Mouse (Mus musculus) embryonic facial prominence, embryonic 10.5 days (tissue): ENCODE measurements around the gene Zfp319. TPM values are rescaled to one million over a fixed set of nuclear protein-coding genes. Genes with fewer than 3 reads are reported as not detected.

ENCODE experiments used
- polyA plus RNA-seq: library from polyadenylated mRNA; unstranded; fragments of >200 nt; fragmentation: Nextera tagmentation; extraction: Ambion mirVana; gene quantifications from 2 replicates; pipeline ENCODE4 v1.2.1, GENCODE M21; 2016

Zfp319 gene
- polyA plus RNA-seq, 1 experiment from 2014 or later, result 11.5 TPM

Other genes with a start within 250 kb of the Zfp319 start
- gene Kifc3, start 129.1 kb downstream of the Zfp319 start, polyA plus RNA-seq, result 8.4 and 8.7 TPM in 2 replicates
- gene Cngb1, start 25.4 kb downstream of the Zfp319 start, polyA plus RNA-seq, result not detected in 2 replicates
- gene Tepp, start 21.4 kb downstream of the Zfp319 start, polyA plus RNA-seq, result not detected in 2 replicates
- gene Usb1, start 334 bp upstream of the Zfp319 start, polyA plus RNA-seq, result 42.2 and 47.0 TPM in 2 replicates
- 11.3 and 12.5 TPM in 2 replicates for gene Mmp15, start 20.3 kb upstream of the Zfp319 start, polyA plus RNA-seq
- 141 and 148 TPM in 2 replicates for gene Cfap20, start 102.9 kb upstream of the Zfp319 start, polyA plus RNA-seq
- gene Csnk2a2, start 158.1 kb upstream of the Zfp319 start, polyA plus RNA-seq, result 12.6 and 15.2 TPM in 2 replicates
- 0.11 and 0.30 TPM in 2 replicates for gene Ccdc113, start 202.1 kb upstream of the Zfp319 start, polyA plus RNA-seq
- gene Prss54, start 244.4 kb upstream of the Zfp319 start, polyA plus RNA-seq, result not detected in 2 replicates